Mouse (Mus musculus) kidney, adult 2 months (tissue): ENCODE data around the gene Lrrc36.

Source experiments
- CTCF ChIP-seq: fragments of 200-500 bp; conservative IDR thresholded peaks from 2 replicates; pipeline ENCODE4 v1.5.1; 2011; ENCODE audit warnings: low read depth, mild to moderate bottlenecking, control low read depth, low read length, moderate library complexity, mixed read lengths; ENCODE audit not compliant: insufficient read depth, insufficient read length
- POLR2A ChIP-seq: fragments of 200-500 bp; IDR thresholded peaks from one replicate; pipeline ENCODE4 v1.6.1; 2011; ENCODE audit warnings: low read depth, low read length, control low read depth

GRCm38 (mm10) chr8:105467396-105467985 lies 54.1 kb downstream of the Lrrc36 start:
- TF ChIP-seq POLR2A, result no peak
- no peak for TF ChIP-seq CTCF
